Mouse (Mus musculus) hindbrain, embryonic 14.5 days (tissue): ENCODE results near the gene Foxp1. TPM values are rescaled to one million over a fixed set of nuclear protein-coding genes. Genes with fewer than 3 reads are reported as not detected.
A peak's percentile ranks its signal among the peaks of the same experiment; 100 is the strongest.

ENCODE experiments used
- ATAC-seq: fragments of 200-750 bp; cut with Nextera tagmentation; 2 replicates; pipeline ENCODE4 v1.8.0; 2017; ENCODE audit warnings: moderate number of reproducible peaks, mild to moderate bottlenecking, moderate TSS enrichment, moderate library complexity; ENCODE audit not compliant: low FRiP score
- DNase-seq: peaks from one replicate; pipeline ENCODE4 v3.0.0-alpha.2; 2015; ENCODE audit warnings: low spot score
- H3K27ac ChIP-seq: fragments of 300-500 bp; sonication (generic); 2 replicates; pipeline ENCODE4 v1.5.1; 2014; ENCODE audit warnings: mild to moderate bottlenecking, moderate library complexity
- H3K27me3 ChIP-seq: fragments of 300-500 bp; sonication (generic); 2 replicates; pipeline ENCODE4 v1.6.1; 2014; ENCODE audit warnings: mild to moderate bottlenecking, low read length, mixed read lengths; ENCODE audit not compliant: control insufficient read depth, insufficient read depth
- H3K36me3 ChIP-seq: fragments of 300-500 bp; sonication (generic); replicated peaks from 2 replicates; pipeline ENCODE4 v1.6.1; 2014; ENCODE audit not compliant: control insufficient read depth, insufficient read depth
- H3K4me1 ChIP-seq: fragments of 300-500 bp; sonication (generic); replicated peaks from 2 replicates; pipeline ENCODE4 v1.6.1; 2014; ENCODE audit warnings: antibody characterized with exemption, low read length, mixed read lengths; ENCODE audit not compliant: control insufficient read depth, insufficient read depth
- H3K4me2 ChIP-seq: fragments of 300-500 bp; sonication (generic); replicated peaks from 2 replicates; pipeline ENCODE4 v1.6.1; 2014; ENCODE audit warnings: mild to moderate bottlenecking, moderate library complexity
- H3K4me3 ChIP-seq: fragments of 300-500 bp; sonication (generic); replicated peaks from 2 replicates; pipeline ENCODE4 v1.5.1; 2014; ENCODE audit warnings: mild to moderate bottlenecking, low read length
- H3K9ac ChIP-seq: fragments of 300-500 bp; sonication (generic); 2 replicates; pipeline ENCODE4 v1.6.1; 2014
- H3K9me3 ChIP-seq: fragments of 300-500 bp; sonication (generic); 2 replicates; pipeline ENCODE4 v1.6.1; 2016; ENCODE audit warnings: low read length; ENCODE audit not compliant: control insufficient read depth
- WGBS: fragments of 180-500 bp; shearing (Covaris S2); extraction: QIAGEN DNeasy Blood & Tissue Kit; methylation state at CpG from one replicate; pipeline ENCODE4 v1.1.7; 2014; 5-methylcytosine and 5-hydroxymethylcytosine counted together
- polyA plus RNA-seq: library from polyadenylated mRNA; unstranded; fragments of >200 nt; fragmentation: Nextera tagmentation; extraction: Ambion mirVana; gene quantifications from 2 replicates; pipeline ENCODE4 v1.2.1, GENCODE M21; 2014

Foxp1 gene
- polyA plus RNA-seq, 1 experiment from 2014 or later: 68.3 TPM

DNA sequence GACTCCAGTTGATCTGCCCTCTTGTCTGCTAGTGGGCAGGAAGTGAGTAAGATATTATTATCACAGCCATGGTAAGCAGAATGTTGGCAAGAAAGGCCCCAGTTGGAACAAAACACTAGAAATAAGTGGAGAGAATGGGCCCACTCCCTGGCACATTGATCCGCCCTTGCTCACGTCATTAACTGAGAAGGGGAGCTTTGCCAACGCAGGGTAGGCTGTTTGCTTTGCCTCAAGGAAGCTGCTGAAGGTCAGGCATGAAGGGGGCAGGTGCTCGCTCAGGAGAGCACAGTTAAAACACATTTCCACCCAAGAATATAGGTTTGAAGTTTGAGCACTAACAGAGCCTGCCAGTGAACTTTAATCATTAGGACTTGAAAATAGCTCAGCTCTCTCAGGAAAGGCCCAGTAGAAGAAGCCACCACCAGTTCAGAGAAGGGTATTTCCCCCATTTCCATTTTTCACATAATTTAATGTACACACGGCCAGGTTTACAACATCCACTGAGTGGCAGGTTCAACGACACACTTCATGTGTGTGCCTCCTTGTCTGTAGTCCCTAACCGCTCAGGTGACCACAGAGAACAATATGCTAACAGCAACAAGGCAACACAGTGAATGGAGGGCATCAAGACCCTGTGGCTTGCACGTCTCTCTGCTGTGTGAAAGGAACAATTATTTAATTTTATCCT, 350.5 kb downstream of the Foxp1 start:
- H3K4me2 ChIP-seq: no peak overlapping the region
- no peaks in the 10 kb centered on the region for H3K9me3 ChIP-seq
- H3K9ac ChIP-seq: no peak overlapping the region
- H3K27me3 ChIP-seq: no peaks in the 10 kb centered on the region
- H3K4me3 ChIP-seq: no peak overlapping the region
- DNase-seq (no peak), ATAC-seq (no peak)
- no peaks in the 10 kb centered on the region for H3K36me3 ChIP-seq
- 83% methylated on average over 8 of the region's 8 CpGs for WGBS
- H3K27ac ChIP-seq: no peak overlapping the region
- no peaks in the 10 kb centered on the region for H3K4me1 ChIP-seq

- Histone ChIP-seq H3K36me3 (no peaks in the 10 kb centered on the region), H3K4me1 (no peaks in the 10 kb centered on the region), H3K9me3 (no peaks in the 10 kb centered on the region), H3K27ac (no peak overlapping the region), H3K4me3 (no peak overlapping the region), H3K4me2 (no peak overlapping the region), H3K9ac (no peak overlapping the region), H3K27me3 (no peaks in the 10 kb centered on the region)
- DNase-seq: no peak
- WGBS: 82% methylated on average over 6 of the region's 6 CpGs
- no peak for ATAC-seq
Measured at GRCm38 (mm10) chr6:99171281-99171825, 351.2 kb downstream of the Foxp1 start.

DNA sequence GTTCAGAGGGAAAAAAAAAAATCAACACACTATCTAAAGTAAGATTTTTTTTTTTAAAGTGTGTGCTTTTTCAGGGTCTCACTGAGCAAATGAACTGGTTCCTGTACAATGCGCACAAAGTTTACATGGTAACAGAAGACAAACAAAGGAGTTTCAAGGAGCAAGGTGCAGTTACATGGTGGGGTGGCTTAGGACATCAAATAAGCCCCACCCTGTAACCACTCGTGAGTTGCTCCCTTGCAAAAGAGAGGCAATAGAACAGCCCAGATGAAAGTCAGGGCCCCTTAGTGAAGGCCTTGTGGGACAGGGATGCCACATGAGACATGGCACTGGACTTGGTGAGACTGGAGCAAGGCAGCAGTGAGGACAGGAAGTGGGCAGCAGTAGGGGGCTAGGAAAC, 353.8 kb downstream of the Foxp1 start:
- Histone ChIP-seq H3K9ac (no peak overlapping the region), H3K27ac (no peak overlapping the region), H3K4me2 (no peak overlapping the region), H3K4me3 (no peak overlapping the region), H3K36me3 (no peaks in the 10 kb centered on the region), H3K27me3 (no peaks in the 10 kb centered on the region), H3K4me1 (no peaks in the 10 kb centered on the region), H3K9me3 (no peaks in the 10 kb centered on the region)
- DNase-seq (no peak), ATAC-seq (no peak)
- 86% methylated on average over 2 of the region's 2 CpGs for WGBS

DNA sequence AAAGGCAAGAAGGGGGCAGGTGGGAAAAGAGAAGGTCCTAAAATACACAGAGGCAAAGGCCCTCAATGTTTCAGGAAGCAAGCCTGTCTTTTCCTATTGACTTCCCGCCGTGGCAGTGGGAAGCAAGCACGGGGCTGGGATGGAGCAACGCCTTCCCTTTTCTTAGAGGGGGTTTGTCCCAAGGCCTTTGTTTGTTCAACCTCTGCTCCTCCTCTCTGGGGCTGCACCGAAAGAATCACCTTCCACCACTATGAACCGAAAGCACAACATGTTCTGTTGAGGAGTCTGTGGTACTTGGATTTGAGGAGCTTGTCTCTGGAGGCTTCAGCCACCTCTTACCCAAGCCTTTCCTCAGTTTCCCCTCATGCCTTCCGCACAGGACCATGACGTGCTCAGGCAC, 355.5 kb downstream of the Foxp1 start:
- no peak for ATAC-seq

GRCm38 (mm10) chr6:99166169-99166568, 356.4 kb downstream of the Foxp1 start:
- WGBS: 91% methylated on average over 4 of the region's 4 CpGs
- DNase-seq: no peak

More for the DNA sequence above, 355.5 kb downstream of the Foxp1 start:
- Histone ChIP-seq H3K9ac (no peak overlapping the region), H3K27ac (no peak overlapping the region), H3K4me1 (no peaks in the 10 kb centered on the region), H3K36me3 (no peaks in the 10 kb centered on the region), H3K4me2 (no peak overlapping the region), H3K27me3 (no peaks in the 10 kb centered on the region), H3K9me3 (no peaks in the 10 kb centered on the region), H3K4me3 (no peak overlapping the region)
- DNase-seq: no peak
- WGBS: 49% methylated on average over 8 of the region's 8 CpGs

GRCm38 (mm10) chr6:99164760-99165159, 357.8 kb downstream of the Foxp1 start:
- Histone ChIP-seq H3K27ac (no peak overlapping the region), H3K4me3 (no peak overlapping the region), H3K9ac (no peak overlapping the region), H3K27me3 (no peaks in the 10 kb centered on the region), H3K36me3 (no peaks in the 10 kb centered on the region), H3K4me2 (no peak overlapping the region), H3K9me3 (no peaks in the 10 kb centered on the region), H3K4me1 (no peaks in the 10 kb centered on the region)
- no peak for ATAC-seq
- 91% methylated on average over 6 of the region's 6 CpGs for WGBS
- DNase-seq: no peak

More at GRCm38 (mm10) chr6:99166169-99166568, 356.4 kb downstream of the Foxp1 start:
- no peak overlapping the region for H3K27ac ChIP-seq
- H3K4me2 ChIP-seq: no peak overlapping the region
- H3K27me3 ChIP-seq: no peaks in the 10 kb centered on the region
- no peak for ATAC-seq
- H3K36me3 ChIP-seq: no peaks in the 10 kb centered on the region
- no peaks in the 10 kb centered on the region for H3K4me1 ChIP-seq
- no peak overlapping the region for H3K4me3 ChIP-seq
- no peaks in the 10 kb centered on the region for H3K9me3 ChIP-seq
- H3K9ac ChIP-seq: no peak overlapping the region

GRCm38 (mm10) chr6:99162716-99163115, 359.8 kb downstream of the Foxp1 start:
- no peaks in the 10 kb centered on the region for H3K9me3 ChIP-seq
- no peak for ATAC-seq
- H3K4me2 ChIP-seq: no peak overlapping the region
- DNase-seq: no peak
- no peaks in the 10 kb centered on the region for H3K36me3 ChIP-seq
- 91% methylated on average over 15 of the region's 15 CpGs for WGBS
- no peak overlapping the region for H3K9ac ChIP-seq
- no peaks in the 10 kb centered on the region for H3K4me1 ChIP-seq
- H3K27ac ChIP-seq: no peak overlapping the region
- no peaks in the 10 kb centered on the region for H3K27me3 ChIP-seq
- no peak overlapping the region for H3K4me3 ChIP-seq

GRCm38 (mm10) chr6:99160348-99160693, 362.2 kb downstream of the Foxp1 start:
- H3K4me1 ChIP-seq: no peaks in the 10 kb centered on the region
- H3K27ac ChIP-seq: no peak overlapping the region
- no peak for DNase-seq
- H3K9ac ChIP-seq: no peak overlapping the region
- no peaks in the 10 kb centered on the region for H3K9me3 ChIP-seq
- WGBS: 70% methylated on average over 9 of the region's 9 CpGs
- ATAC-seq: no peak
- no peaks in the 10 kb centered on the region for H3K36me3 ChIP-seq
- H3K27me3 ChIP-seq: no peaks in the 10 kb centered on the region
- H3K4me2 ChIP-seq: no peak overlapping the region; the same call in 1 of the 2 replicates
- no peak overlapping the region for H3K4me3 ChIP-seq

- WGBS: 59% methylated on average over 23 of the region's 23 CpGs
- H3K27ac ChIP-seq: 0 out of 2 replicates have a peak overlapping the region, but pooled peaks have one; percentile 44
- DNase-seq (no peak), ATAC-seq (no peak)
- no peak overlapping the region; the same call in 1 of the 2 replicates for H3K4me2 ChIP-seq
- H3K9ac ChIP-seq: no peak overlapping the region
- H3K4me1 ChIP-seq: no peaks in the 10 kb centered on the region
- no peaks in the 10 kb centered on the region for H3K36me3 ChIP-seq
- H3K4me3 ChIP-seq: no peak overlapping the region
- no peaks in the 10 kb centered on the region for H3K27me3 ChIP-seq
- H3K9me3 ChIP-seq: no peaks in the 10 kb centered on the region
Measured at GRCm38 (mm10) chr6:99159452-99160347, 362.8 kb downstream of the Foxp1 start.
